Mouse (Mus musculus) fat pad, adult 2 months (tissue): ENCODE data around the gene Capn5.
"Not testable (repeated sequence)": the region's sequence is repeated elsewhere in the genome, so short reads cannot be mapped to it uniquely, and the experiment has no call there.

Experiments used
- DNase-seq: peaks from one replicate; pipeline ENCODE4 v3.0.0-alpha.2; 2011; ENCODE audit warnings: low read depth, low spot score; ENCODE audit errors: extremely low read depth

The Capn5 gene

GRCm38 (mm10) chr7:98177929-98178559, at the start of gene Capn5:
Capn5 (minus strand) TSS chr7:98178274.
- no peak for DNase-seq

- no peak for DNase-seq
Observed at GRCm38 (mm10) chr7:98223796-98224195, 45.7 kb upstream of the Capn5 start.

GRCm38 (mm10) chr7:98216713-98217112, 38.6 kb upstream of the Capn5 start:
- DNase-seq: no peak

- DNase-seq: no peak
Observed at GRCm38 (mm10) chr7:98202946-98203345, 24.9 kb upstream of the Capn5 start.

GRCm38 (mm10) chr7:98201493-98202028, 23.5 kb upstream of the Capn5 start:
- no peak for DNase-seq

GRCm38 (mm10) chr7:98200396-98200795, 22.3 kb upstream of the Capn5 start:
- no peak for DNase-seq

GRCm38 (mm10) chr7:98199381-98199780, 21.3 kb upstream of the Capn5 start, which contains the start of gene B3gnt6:
B3gnt6 (minus strand) TSS chr7:98199481.
- no peak for DNase-seq

GRCm38 (mm10) chr7:98195151-98195801, 17.2 kb upstream of the Capn5 start:
- no peak for DNase-seq

- no peak for DNase-seq
Observed at GRCm38 (mm10) chr7:98194026-98194792, 16.1 kb upstream of the Capn5 start.

- no peak for DNase-seq
Observed at GRCm38 (mm10) chr7:98193515-98194025, 15.5 kb upstream of the Capn5 start.

GRCm38 (mm10) chr7:98191571-98192250, 13.6 kb upstream of the Capn5 start:
- DNase-seq: no peak

GRCm38 (mm10) chr7:98190578-98190977, 12.5 kb upstream of the Capn5 start:
- DNase-seq: no peak

- no peak for DNase-seq
Observed at GRCm38 (mm10) chr7:98189745-98190144, 11.7 kb upstream of the Capn5 start.

GRCm38 (mm10) chr7:98188680-98189079, 10.6 kb upstream of the Capn5 start:
- no peak for DNase-seq

- DNase-seq: no peak
Observed at GRCm38 (mm10) chr7:98188238-98188637, 10.2 kb upstream of the Capn5 start.

- not testable (repeated sequence) for DNase-seq
Observed at GRCm38 (mm10) chr7:98187332-98187731, 9.3 kb upstream of the Capn5 start.

- no peak for DNase-seq
Observed at GRCm38 (mm10) chr7:98186637-98187036, 8.6 kb upstream of the Capn5 start.

- DNase-seq: no peak
Observed at GRCm38 (mm10) chr7:98185326-98185725, 7.3 kb upstream of the Capn5 start.

GRCm38 (mm10) chr7:98178560-98179231, 622 bp upstream of the Capn5 start:
- DNase-seq: no peak

- DNase-seq: no peak
Observed at GRCm38 (mm10) chr7:98177566-98177928, 527 bp downstream of the Capn5 start.
